Mouse (Mus musculus) spleen, adult 2 months (tissue): Measurements from ENCODE around the gene Slc22a14. TPM values are rescaled to one million over a fixed set of nuclear protein-coding genes. Genes with fewer than 3 reads are reported as not detected.

Source experiments
- DNase-seq, 2 experiments: peaks; one replicate each; pipeline versions ENCODE4 v3.0.0 to v3.0.0-alpha.2; 2012 to 2021; ENCODE audit warnings: low spot score in 2 of 2, low read depth in 1 of 2
- H3K27ac ChIP-seq: fragments of 200-500 bp; 2 replicates; pipeline ENCODE4 v1.5.1; 2012; ENCODE audit warnings: low read length, inconsistent platforms; ENCODE audit not compliant: insufficient read depth
- H3K27me3 ChIP-seq: fragments of 200-500 bp; 2 replicates; pipeline ENCODE4 v1.6.1; 2012; ENCODE audit warnings: mild to moderate bottlenecking, moderate library complexity, low read length, inconsistent platforms; ENCODE audit not compliant: control insufficient read depth, insufficient read depth
- H3K36me3 ChIP-seq: fragments of 200-500 bp; 2 replicates; pipeline ENCODE4 v1.6.1; 2012; ENCODE audit warnings: mild to moderate bottlenecking, low read length, inconsistent platforms; ENCODE audit not compliant: control insufficient read depth, insufficient read depth
- H3K4me1 ChIP-seq: fragments of 200-500 bp; 2 replicates; pipeline ENCODE4 v1.6.1; 2011; ENCODE audit warnings: inconsistent platforms; ENCODE audit not compliant: control insufficient read depth, insufficient read depth, insufficient read length
- H3K4me3 ChIP-seq: fragments of 200-500 bp; 2 replicates; pipeline ENCODE4 v1.5.1; 2011; ENCODE audit warnings: mild to moderate bottlenecking, inconsistent platforms; ENCODE audit not compliant: insufficient read depth, insufficient read length; ENCODE audit errors: extremely low read depth
- CTCF ChIP-seq: fragments of 200-500 bp; IDR thresholded peaks from 2 replicates; pipeline ENCODE4 v1.5.1; 2011; ENCODE audit warnings: mild to moderate bottlenecking, inconsistent platforms; ENCODE audit not compliant: insufficient read depth, insufficient read length, insufficient replicate concordance; ENCODE audit errors: extremely low read depth
- POLR2A ChIP-seq: fragments of 200-500 bp; IDR thresholded peaks from 2 replicates; pipeline ENCODE4 v1.6.1; 2011; ENCODE audit warnings: low read depth, low read length, inconsistent platforms
- WGBS: fragments of 180-500 bp; shearing (Covaris S2); methylation state at CpG from one replicate; pipeline ENCODE4 v1.1.7; 2018; 5-methylcytosine and 5-hydroxymethylcytosine counted together
- polyA plus RNA-seq: library from polyadenylated mRNA; depleted of rRNA; stranded (reverse); fragments of >200 nt; gene quantifications from 2 replicates; pipeline ENCODE4 v1.2.3, GENCODE M21; 2012; rRNA removed

The Slc22a14 gene
- polyA plus RNA-seq, 1 experiment = 0.22 TPM

DNA sequence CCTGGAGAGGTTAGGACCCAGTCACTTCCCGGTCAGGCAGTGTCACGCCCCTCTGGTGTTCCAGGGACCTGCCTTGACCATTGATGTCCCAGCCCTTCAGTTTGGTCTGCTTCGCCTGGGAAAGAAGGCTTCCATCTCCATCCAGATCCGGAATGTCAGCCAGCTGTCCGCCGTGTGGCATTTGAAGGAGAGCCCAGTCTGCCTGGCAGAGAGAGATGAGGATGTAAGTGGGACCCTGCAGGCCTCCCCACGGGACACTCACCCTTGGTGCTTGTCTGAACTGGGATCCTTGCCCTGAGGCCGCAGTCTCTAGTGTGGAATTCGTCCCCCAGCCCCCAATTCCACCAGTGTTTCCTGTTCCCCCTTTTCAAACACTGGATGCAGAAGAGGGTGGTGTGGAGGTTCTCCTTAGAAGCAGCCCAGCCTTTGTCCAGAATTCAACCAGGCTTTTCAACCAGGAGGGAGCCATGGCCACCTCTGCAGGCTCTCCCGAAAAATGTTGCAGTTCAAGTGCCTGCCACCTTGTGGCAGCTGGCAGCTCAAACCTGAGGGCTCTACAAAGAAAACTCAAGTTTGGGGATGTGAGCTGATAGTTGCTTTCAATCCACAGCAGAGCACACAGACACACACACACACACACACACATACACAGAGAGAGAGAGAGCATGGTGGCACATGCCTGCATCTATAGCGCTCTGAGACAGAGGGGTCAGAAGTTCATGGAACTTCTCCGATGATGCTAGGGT is 236.7 kb downstream of the Slc22a14 start:
- no peaks in the 10 kb centered on the region for H3K27me3 ChIP-seq
- no peaks in the 10 kb centered on the region for H3K36me3 ChIP-seq
- no peak overlapping the region for H3K27ac ChIP-seq
- no peak overlapping the region for H3K4me3 ChIP-seq
- WGBS = 79% methylated on average over 12 of the region's 12 CpGs
- TF ChIP-seq POLR2A (no peak), CTCF (no peak)
- DNase-seq = no peak
- H3K4me1 ChIP-seq = no peaks in the 10 kb centered on the region

DNA sequence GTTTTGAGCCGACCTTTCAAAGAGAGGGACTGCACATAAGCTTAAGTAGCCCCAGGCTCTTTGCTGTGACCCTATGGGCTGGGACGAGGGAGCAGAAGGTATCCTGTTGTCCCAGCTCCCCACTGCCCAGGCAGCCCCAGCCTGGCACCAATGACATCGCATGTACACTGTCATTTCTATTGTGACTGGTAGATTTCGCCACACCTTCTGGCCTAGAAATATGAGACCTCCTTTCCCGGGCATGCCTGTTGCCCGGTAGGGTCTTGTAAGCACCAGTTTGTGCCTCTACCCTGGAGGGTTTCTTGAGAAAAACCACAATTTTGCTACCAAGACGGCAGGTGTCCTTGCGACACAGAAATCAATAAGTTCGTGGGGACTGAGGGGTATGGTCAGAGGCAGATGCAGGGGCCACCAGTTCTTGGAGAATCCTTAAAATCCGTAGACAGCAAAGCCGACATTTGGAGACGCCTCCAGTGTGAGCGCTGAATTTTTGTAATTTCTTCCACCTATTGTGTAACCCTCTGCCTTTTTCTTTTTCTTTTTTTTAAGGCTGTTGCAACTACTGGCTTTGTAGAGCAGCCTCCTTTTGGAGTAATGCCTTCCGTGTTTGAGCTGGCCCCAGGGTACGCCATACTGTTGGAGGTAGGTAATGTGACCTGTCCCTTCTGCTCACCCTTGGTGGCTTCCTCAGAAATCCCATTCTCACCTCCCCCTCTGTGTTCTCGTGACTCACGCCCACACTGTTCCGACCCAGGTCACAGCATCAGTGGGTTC is 242.6 kb downstream of the Slc22a14 start:
- H3K4me3 ChIP-seq = no peak overlapping the region
- no peak for TF ChIP-seq POLR2A
- TF ChIP-seq CTCF = no peak
- no peaks in the 10 kb centered on the region for H3K27me3 ChIP-seq
- H3K36me3 ChIP-seq = no peaks in the 10 kb centered on the region
- 88% methylated on average over 18 of the region's 18 CpGs for WGBS
- H3K4me1 ChIP-seq = no peaks in the 10 kb centered on the region
- H3K27ac ChIP-seq = no peak overlapping the region
- DNase-seq = no peak

DNA sequence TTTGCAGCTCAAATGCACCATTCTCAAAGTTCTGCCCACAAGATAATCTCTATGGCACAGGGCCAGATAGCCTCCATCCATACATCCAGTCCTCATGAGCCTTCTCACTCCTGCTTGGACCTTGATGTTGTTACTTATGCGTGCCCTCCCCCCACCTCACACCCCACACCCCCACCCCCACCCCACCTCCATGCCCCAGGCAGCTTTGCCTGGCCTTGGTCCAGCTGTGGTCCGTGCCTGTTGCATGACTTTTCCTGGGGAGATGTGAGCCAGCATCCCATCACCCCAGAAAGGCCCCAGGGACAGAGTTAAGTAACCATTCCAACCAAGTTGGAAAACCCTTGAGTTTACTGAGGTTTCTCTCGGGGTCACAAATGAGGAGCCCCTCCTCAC is 245.2 kb downstream of the Slc22a14 start:
- Histone ChIP-seq H3K27ac (no peak overlapping the region), H3K4me1 (no peaks in the 10 kb centered on the region), H3K36me3 (no peaks in the 10 kb centered on the region), H3K27me3 (no peaks in the 10 kb centered on the region), H3K4me3 (no peak overlapping the region)
- TF ChIP-seq CTCF (no peak), POLR2A (no peak)
- WGBS = 75% methylated on average over 3 of the region's 3 CpGs
- no peak for DNase-seq

Other genes with a start within 250 kb of the Slc22a14 start
- 0.86 and 0.92 TPM in 2 replicates for gene Acaa1b, start 208.5 kb downstream of the Slc22a14 start, polyA plus RNA-seq
- not detected in 2 replicates for gene Gm47289, start 206.4 kb downstream of the Slc22a14 start, polyA plus RNA-seq
- 0.07 and 0.13 TPM in 2 replicates for gene Slc22a13, start 156.5 kb downstream of the Slc22a14 start, polyA plus RNA-seq
- gene Oxsr1, start 43.1 kb downstream of the Slc22a14 start, polyA plus RNA-seq = 9.4 and 9.5 TPM in 2 replicates
- 138 and 173 TPM in 2 replicates for gene Acaa1a, start 25.9 kb downstream of the Slc22a14 start, polyA plus RNA-seq
- gene Myd88, start 24.1 kb downstream of the Slc22a14 start, polyA plus RNA-seq = 27.0 and 33.5 TPM in 2 replicates
- 1.3 and 2.0 TPM in 2 replicates for gene Xylb, start 8.2 kb downstream of the Slc22a14 start, polyA plus RNA-seq
- gene Acvr2b, start 36.6 kb upstream of the Slc22a14 start, polyA plus RNA-seq = 1.3 and 1.5 TPM in 2 replicates
- 1.9 and 2.2 TPM in 2 replicates for gene Exog, start 79.4 kb upstream of the Slc22a14 start, polyA plus RNA-seq
- 1.4 and 1.9 TPM in 2 replicates for gene Scn5a, start 213.5 kb upstream of the Slc22a14 start, polyA plus RNA-seq